8 mouse cellular contexts compared by ENCODE assay signal in the genomic region with DNA sequence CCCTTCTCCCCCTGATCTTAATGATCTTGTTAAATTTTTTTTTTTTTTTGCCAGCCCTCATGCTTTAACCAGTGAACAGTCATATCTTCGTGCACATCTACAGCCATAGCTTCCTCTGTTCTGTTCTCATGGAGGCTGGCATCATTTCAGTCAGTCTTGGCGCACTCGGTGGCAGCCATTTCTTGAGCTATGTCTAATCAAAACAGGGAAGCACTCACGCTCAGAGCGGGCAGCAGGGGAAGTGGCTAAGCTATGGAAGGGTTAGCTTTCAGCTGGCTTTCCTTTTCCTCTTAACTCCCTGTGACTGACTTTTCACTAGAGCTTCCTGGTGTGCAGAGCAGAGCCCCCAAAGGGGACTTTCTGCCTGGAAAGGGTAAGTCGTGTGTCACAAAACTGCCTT.
DNase-seq lines count a peak whose midpoint lies in the region; ATAC-seq lines count a peak whose summit lies in the region.

No protein-coding gene starts in this region.

- H3K36me3 ChIP-seq in stomach, embryonic 15.5 days = no peaks in the 10 kb centered on the region

- peak overlapping the region; percentile 23; the same call in 1 of the 2 replicates for H3K4me2 ChIP-seq in stomach, embryonic 15.5 days

- intact Hi-C loops in heart, postnatal 10 days (cut with DNase I) = no loop called here

- peak; percentile 30 to 48 for DNase-seq in heart, adult 18-20 months
- no peak for DNase-seq in heart, postnatal 10 days
- DNase-seq in thymus, postnatal 4 days = peak; percentile 20
- DNase-seq in thymus, postnatal 10 days (ENCODE audit: low spot score in 2 of 2) = no peak
- peak; percentile 23 to 34 for DNase-seq in lung, adult 18-20 months
- DNase-seq in adrenal gland, adult 2 months = no peak
- no peak for DNase-seq in kidney, postnatal 10 days

- no peak overlapping the region for H3K4me3 ChIP-seq in stomach, embryonic 15.5 days (replicated peaks)

- no peak overlapping the region for H3K9ac ChIP-seq in stomach, embryonic 15.5 days

- peak overlapping the region; percentile 51; the same call in 1 of the 2 replicates for H3K27ac ChIP-seq in stomach, embryonic 15.5 days

- WGBS in stomach, embryonic 15.5 days = 43% methylated on average over 6 of the region's 6 CpGs

- no peaks in the 10 kb centered on the region for H3K27me3 ChIP-seq in stomach, embryonic 15.5 days (replicated peaks)

- H3K4me1 ChIP-seq in stomach, embryonic 15.5 days = no peaks in the 10 kb centered on the region

- no peaks in the 10 kb centered on the region for H3K9me3 ChIP-seq in stomach, embryonic 15.5 days

- no peak; the same call in 1 of the 2 replicates for ATAC-seq in stomach, embryonic 15.5 days (ENCODE audit: insufficient read depth, low FRiP score, low read depth)

Comparison
In these comparisons a context has a peak if more than half of its experiments do, and no peak if none do; other contexts are left out.
1. DNase-seq: peak in heart, adult 18-20 months (2 of 2), thymus, postnatal 4 days (single experiment) and lung, adult 18-20 months (2 of 2); none in heart, postnatal 10 days (0 of 2), thymus, postnatal 10 days (0 of 2), adrenal gland, adult 2 months (single experiment) and kidney, postnatal 10 days (single experiment).